Mouse (Mus musculus): ENCODE measurements around the gene Babam2. TPM values are rescaled to one million over a fixed set of nuclear protein-coding genes. Genes with fewer than 3 reads are reported as not detected.

Gene Babam2
- polyA plus RNA-seq, 1 experiment, result 38.7 TPM

GRCm38 (mm10) chr5:31956336-31956735 is 258.9 kb downstream of the Babam2 start:
- TF ChIP-seq CTCF (conservative IDR thresholded peaks at IDR 0.05; ENCODE audit: insufficient read depth, insufficient read length, low read depth, low read length) (no peak), POLR2A (IDR thresholded peaks at IDR 0.05; ENCODE audit: low read depth, low read length) (no peak)
- Histone ChIP-seq H3K27ac (ENCODE audit: insufficient read depth, low read depth, low read length) (no peak overlapping the region), H3K4me3 (ENCODE audit: insufficient read depth, low read depth, low read length) (no peak overlapping the region), H3K4me1 (ENCODE audit: control insufficient read depth, insufficient read depth, low read length) (no peaks in the 10 kb centered on the region), H3K36me3 (ENCODE audit: control insufficient read depth, insufficient read depth, low read length) (no peaks in the 10 kb centered on the region), H3K27me3 (replicated peaks; ENCODE audit: control insufficient read depth, insufficient read depth, low read length) (no peaks in the 10 kb centered on the region)
- DNase-seq, result no peak
- 100% methylated on average over 3 of the region's 3 CpGs for WGBS

DNA sequence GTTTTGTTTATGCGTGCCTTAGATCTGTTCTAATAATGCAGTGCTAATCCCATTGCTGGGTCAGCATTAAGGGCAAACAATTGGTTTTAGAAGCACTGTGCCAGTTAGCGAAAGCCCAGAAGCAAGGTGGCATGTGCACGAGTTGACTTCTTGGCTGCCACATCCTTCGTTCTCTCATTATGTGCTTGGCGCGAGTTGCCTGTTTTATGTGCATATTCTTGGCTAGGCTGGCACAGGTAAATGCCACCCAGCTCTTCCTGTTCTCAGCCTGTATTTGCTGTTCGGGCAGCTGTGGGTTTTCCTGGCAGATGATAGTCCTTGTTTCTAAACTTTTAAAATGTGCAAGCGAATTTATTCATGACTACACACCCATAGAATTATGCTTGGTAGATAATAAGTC is 262.4 kb downstream of the Babam2 start:
- no peaks in the 10 kb centered on the region for H3K36me3 ChIP-seq (ENCODE audit: control insufficient read depth, insufficient read depth, low read length)
- no peak overlapping the region for H3K27ac ChIP-seq (ENCODE audit: insufficient read depth, low read depth, low read length)
- peak; percentile 39 for DNase-seq
- H3K4me1 ChIP-seq (ENCODE audit: control insufficient read depth, insufficient read depth, low read length), result no peaks in the 10 kb centered on the region
- no peaks in the 10 kb centered on the region for H3K27me3 ChIP-seq (replicated peaks; ENCODE audit: control insufficient read depth, insufficient read depth, low read length)
- 73% methylated on average over 8 of the region's 8 CpGs for WGBS
- TF ChIP-seq CTCF (conservative IDR thresholded peaks at IDR 0.05; ENCODE audit: insufficient read depth, insufficient read length, low read depth, low read length) (no peak), POLR2A (IDR thresholded peaks at IDR 0.05; ENCODE audit: low read depth, low read length) (no peak)
- H3K4me3 ChIP-seq (ENCODE audit: insufficient read depth, low read depth, low read length), result no peak overlapping the region

DNA sequence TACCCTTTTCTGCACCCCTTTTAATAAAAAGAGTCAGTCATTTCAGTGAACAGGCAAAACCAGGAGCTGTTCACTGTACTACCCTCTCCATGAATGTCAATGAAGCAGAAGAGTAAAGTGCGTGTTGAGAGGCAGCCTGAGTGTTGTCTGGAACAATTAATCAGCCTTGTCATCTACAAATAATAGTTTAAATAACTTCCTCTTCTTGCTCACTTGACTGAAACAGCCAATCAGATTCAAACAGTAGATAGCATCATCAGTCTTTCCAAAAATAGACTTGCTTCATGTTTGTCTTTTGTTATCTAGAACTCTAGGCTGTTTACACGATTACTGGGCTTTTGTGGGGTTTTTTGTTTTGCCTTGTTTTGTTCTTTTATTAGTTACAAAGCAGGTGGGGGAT is 263.9 kb downstream of the Babam2 start:
- Histone ChIP-seq H3K27ac (ENCODE audit: insufficient read depth, low read depth, low read length) (no peak overlapping the region), H3K4me1 (ENCODE audit: control insufficient read depth, insufficient read depth, low read length) (no peaks in the 10 kb centered on the region), H3K36me3 (ENCODE audit: control insufficient read depth, insufficient read depth, low read length) (no peaks in the 10 kb centered on the region), H3K4me3 (ENCODE audit: insufficient read depth, low read depth, low read length) (no peak overlapping the region), H3K27me3 (replicated peaks; ENCODE audit: control insufficient read depth, insufficient read depth, low read length) (no peaks in the 10 kb centered on the region)
- no peak for DNase-seq
- 47% methylated on average over 2 of the region's 2 CpGs for WGBS
- no peak for TF ChIP-seq CTCF (conservative IDR thresholded peaks at IDR 0.05; ENCODE audit: insufficient read depth, insufficient read length, low read depth, low read length)
- TF ChIP-seq POLR2A (IDR thresholded peaks at IDR 0.05; ENCODE audit: low read depth, low read length), result no peak

DNA sequence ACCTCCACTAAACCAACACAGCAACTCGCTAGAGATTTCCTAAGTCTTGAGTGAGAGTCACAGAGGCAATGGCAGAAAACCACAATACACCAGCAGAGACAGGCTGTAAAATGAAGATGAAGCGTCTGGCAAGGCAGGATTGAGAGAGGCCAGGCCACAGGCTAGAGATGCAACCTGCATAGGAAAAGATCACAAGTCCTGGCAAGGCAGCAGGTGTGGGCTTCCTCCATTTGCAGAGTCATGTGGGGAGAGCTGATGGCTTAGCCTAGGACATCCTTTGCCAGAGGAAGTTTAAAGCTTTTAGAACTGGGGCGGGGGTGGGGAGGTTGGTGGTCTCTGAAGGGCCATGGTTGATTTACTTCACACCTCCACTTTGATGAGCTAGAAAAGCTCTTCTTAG is 264.9 kb downstream of the Babam2 start:
- TF ChIP-seq CTCF (conservative IDR thresholded peaks at IDR 0.05; ENCODE audit: insufficient read depth, insufficient read length, low read depth, low read length) (no peak), POLR2A (IDR thresholded peaks at IDR 0.05; ENCODE audit: low read depth, low read length) (no peak)
- 89% methylated on average over 3 of the region's 3 CpGs for WGBS

GRCm38 (mm10) chr5:31963352-31963751 is 265.9 kb downstream of the Babam2 start:
- H3K4me1 ChIP-seq (ENCODE audit: control insufficient read depth, insufficient read depth, low read length), result peaks cover 9% of the 10 kb centered on the region
- TF ChIP-seq POLR2A (IDR thresholded peaks at IDR 0.05; ENCODE audit: low read depth, low read length), result no peak
- TF ChIP-seq CTCF (conservative IDR thresholded peaks at IDR 0.05; ENCODE audit: insufficient read depth, insufficient read length, low read depth, low read length), result no peak
- no peaks in the 10 kb centered on the region for H3K27me3 ChIP-seq (replicated peaks; ENCODE audit: control insufficient read depth, insufficient read depth, low read length)
- 87% methylated on average over 8 of the region's 8 CpGs for WGBS
- no peak overlapping the region for H3K4me3 ChIP-seq (ENCODE audit: insufficient read depth, low read depth, low read length)
- no peak for DNase-seq
- H3K27ac ChIP-seq (ENCODE audit: insufficient read depth, low read depth, low read length), result no peak overlapping the region
- no peaks in the 10 kb centered on the region for H3K36me3 ChIP-seq (ENCODE audit: control insufficient read depth, insufficient read depth, low read length)

More for the DNA sequence above, 264.9 kb downstream of the Babam2 start:
- Histone ChIP-seq H3K4me3 (ENCODE audit: insufficient read depth, low read depth, low read length) (no peak overlapping the region), H3K36me3 (ENCODE audit: control insufficient read depth, insufficient read depth, low read length) (no peaks in the 10 kb centered on the region), H3K27ac (ENCODE audit: insufficient read depth, low read depth, low read length) (no peak overlapping the region), H3K27me3 (replicated peaks; ENCODE audit: control insufficient read depth, insufficient read depth, low read length) (no peaks in the 10 kb centered on the region), H3K4me1 (ENCODE audit: control insufficient read depth, insufficient read depth, low read length) (peaks cover under 1% of the 10 kb centered on the region; the same call in 1 of the 2 replicates)
- DNase-seq, result no peak

GRCm38 (mm10) chr5:31963851-31964250 is 266.4 kb downstream of the Babam2 start:
- WGBS, result 92% methylated on average over 2 of the region's 2 CpGs
- TF ChIP-seq POLR2A (IDR thresholded peaks at IDR 0.05; ENCODE audit: low read depth, low read length) (no peak), CTCF (conservative IDR thresholded peaks at IDR 0.05; ENCODE audit: insufficient read depth, insufficient read length, low read depth, low read length) (no peak)
- Histone ChIP-seq H3K36me3 (ENCODE audit: control insufficient read depth, insufficient read depth, low read length) (no peaks in the 10 kb centered on the region), H3K27me3 (replicated peaks; ENCODE audit: control insufficient read depth, insufficient read depth, low read length) (no peaks in the 10 kb centered on the region), H3K27ac (ENCODE audit: insufficient read depth, low read depth, low read length) (no peak overlapping the region), H3K4me3 (ENCODE audit: insufficient read depth, low read depth, low read length) (no peak overlapping the region), H3K4me1 (ENCODE audit: control insufficient read depth, insufficient read depth, low read length) (peaks cover 9% of the 10 kb centered on the region)
- no peak for DNase-seq

DNA sequence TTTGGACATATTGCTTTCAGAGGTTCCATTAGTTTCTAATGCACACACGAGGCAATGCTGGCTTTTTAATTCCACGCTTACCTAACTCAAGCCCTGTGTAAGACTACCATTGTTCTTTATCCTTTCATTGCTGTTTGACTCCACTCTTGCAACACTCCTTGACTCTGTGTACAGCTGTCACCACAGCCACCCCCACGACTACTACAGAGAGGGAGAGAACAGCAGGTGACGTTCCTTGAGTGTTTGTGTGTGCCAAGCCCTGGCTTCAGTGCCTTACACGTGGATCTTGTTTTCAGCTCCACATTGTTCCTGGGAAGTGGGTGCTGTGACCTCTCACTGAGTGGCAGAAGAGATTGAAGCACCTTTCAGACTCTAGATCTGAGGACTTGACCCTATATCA is 269.3 kb downstream of the Babam2 start:
- no peak overlapping the region for H3K4me3 ChIP-seq (ENCODE audit: insufficient read depth, low read depth, low read length)
- H3K4me1 ChIP-seq (ENCODE audit: control insufficient read depth, insufficient read depth, low read length), result peaks cover 9% of the 10 kb centered on the region
- H3K36me3 ChIP-seq (ENCODE audit: control insufficient read depth, insufficient read depth, low read length), result no peaks in the 10 kb centered on the region
- H3K27me3 ChIP-seq (replicated peaks; ENCODE audit: control insufficient read depth, insufficient read depth, low read length), result no peaks in the 10 kb centered on the region
- no peak overlapping the region for H3K27ac ChIP-seq (ENCODE audit: insufficient read depth, low read depth, low read length)
- WGBS, result 81% methylated on average over 5 of the region's 5 CpGs
- DNase-seq, result no peak
- TF ChIP-seq CTCF (conservative IDR thresholded peaks at IDR 0.05; ENCODE audit: insufficient read depth, insufficient read length, low read depth, low read length) (no peak), POLR2A (IDR thresholded peaks at IDR 0.05; ENCODE audit: low read depth, low read length) (no peak)

Measured in kidney, adult 2 months (tissue).